Mouse (Mus musculus) left cerebral cortex, postnatal 14 days (tissue): ENCODE data around the gene Gm42791. TPM values are rescaled to one million over a fixed set of nuclear protein-coding genes. Genes with fewer than 3 reads are reported as not detected.
A peak's percentile ranks its signal among the peaks of the same experiment; 100 is the strongest.

Source experiments
- DNase-seq, 2 experiments: peaks; one replicate each; pipeline ENCODE4 v3.0.0; 2021 to 2022; ENCODE audit warnings: low spot score in 2 of 2, mixed read lengths in 1 of 2
- intact Hi-C: fragments of 180-260 bp; cut with DNase I; formaldehyde crosslinking; loops from one replicate; pipeline ENCODE4 v1.15.1; 2025
- total RNA-seq, 2 experiments: library from RNA; stranded (reverse); gene quantifications; 2 replicates each; pipeline ENCODE4 v1.2.3; 2021

Gene Gm42791
- total RNA-seq, 2 experiments from 2014 or later, result 16.6 to 17.8 TPM

DNA sequence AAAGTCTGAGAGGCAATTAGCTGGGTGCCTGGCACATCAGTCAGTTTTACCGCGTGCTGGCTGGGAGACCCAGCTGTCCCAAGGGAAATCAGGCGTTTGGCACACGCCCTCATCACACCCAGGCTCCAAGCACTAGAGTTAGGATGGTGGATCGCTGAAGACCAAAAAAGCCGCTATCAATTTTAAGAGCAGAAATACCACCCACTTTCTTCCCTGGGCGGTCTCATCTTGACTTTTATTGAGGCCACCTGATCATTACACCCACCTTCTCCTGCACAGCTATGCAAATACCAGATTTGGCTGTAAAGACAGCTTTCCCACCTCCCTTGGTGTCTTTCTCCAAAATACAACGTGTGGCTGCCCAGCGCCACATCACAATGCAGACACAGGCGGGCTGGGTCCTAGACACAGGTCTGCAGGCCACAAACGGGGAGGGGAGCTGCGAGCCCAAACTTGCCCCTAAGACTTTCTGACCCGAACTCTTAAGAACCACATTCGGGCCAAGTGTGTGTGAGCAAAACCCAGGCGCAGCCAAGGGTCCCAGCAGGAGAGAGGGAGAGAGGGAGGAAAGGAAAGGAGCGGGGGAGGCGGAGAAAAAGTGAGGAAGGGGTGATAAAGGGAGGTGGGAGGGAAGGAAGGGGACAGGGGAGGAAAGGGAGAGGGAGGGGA lies 19.8 kb upstream of the Gm42791 start:
- DNase-seq, result no peak
- intact Hi-C loops, result no loop called here

DNA sequence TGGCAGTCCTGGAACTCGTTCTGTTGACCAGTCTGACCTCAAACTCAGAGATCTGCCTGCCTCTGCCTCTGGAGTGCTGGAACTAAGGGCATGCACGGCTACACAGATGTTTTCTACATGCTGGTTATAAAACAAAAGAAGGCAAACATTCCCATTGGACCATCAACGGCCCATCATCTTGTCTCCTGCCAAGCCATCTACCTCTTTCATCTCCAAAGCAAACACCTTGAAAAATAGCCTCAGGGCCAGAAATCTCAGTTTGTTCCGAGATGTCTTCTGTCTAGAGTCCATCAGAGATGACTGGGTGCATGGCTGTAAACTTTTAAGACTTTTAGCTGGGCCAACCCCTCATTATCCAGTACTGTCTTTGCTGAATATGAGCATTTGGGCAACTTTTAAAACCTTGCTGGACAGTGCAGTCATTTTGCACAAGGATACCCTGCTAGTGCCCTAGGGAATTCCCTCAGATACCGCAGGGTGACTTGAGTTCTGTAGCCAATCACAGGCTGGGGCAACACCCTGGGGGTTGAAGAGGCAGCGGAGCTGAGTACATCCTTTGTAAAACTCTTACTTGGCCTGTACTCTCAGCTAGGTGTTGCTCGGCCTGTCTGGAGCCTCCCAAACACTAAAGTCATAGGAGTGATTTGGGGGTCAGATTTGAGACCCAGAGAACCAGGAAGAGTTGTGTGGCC lies 19.0 kb upstream of the Gm42791 start:
- DNase-seq, result no peak
- intact Hi-C loops, result no loop called here

DNA sequence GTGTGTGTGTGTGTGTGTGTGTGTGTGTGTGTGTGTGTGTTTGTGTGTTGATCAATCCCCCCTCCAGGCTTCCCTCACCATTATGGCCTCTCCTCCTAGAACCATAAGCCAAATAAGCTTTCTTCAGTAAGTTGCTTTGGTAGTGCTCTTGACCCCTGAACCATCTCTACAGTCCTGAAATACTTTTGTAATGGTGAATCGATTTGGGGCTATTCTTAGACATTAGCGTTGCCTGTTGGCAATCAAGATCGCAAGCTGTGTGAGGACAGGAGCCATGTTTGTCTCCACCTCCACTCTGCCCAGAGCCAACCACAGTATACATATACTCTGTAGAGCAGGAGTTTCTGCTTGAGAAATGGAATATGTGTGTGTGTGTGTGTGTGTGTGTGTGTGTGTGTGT lies 14.2 kb upstream of the Gm42791 start:
- intact Hi-C loops, result no loop called here
- no peak for DNase-seq

DNA sequence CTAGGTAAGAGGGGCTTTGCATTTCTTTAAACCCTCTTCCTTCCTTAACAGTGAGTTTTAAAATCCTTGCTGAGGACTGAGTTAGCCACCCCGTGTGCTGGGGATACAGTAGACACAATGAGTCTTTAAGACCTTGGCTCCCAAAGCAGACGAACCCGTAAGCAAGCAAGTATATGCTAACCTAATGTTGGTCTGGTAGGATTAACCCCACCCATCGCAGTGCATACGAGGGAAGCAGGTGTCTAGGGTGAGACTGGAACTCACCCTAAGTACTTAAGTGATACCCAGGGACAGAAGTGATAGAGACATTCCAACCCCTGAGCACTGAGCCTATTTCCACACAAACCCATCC lies 12.3 kb upstream of the Gm42791 start:
- intact Hi-C loops, result loop anchor here (2.0 kb wide), 1 partner anchor 44 kb away; no protein-coding TSS in a partner anchor

DNA sequence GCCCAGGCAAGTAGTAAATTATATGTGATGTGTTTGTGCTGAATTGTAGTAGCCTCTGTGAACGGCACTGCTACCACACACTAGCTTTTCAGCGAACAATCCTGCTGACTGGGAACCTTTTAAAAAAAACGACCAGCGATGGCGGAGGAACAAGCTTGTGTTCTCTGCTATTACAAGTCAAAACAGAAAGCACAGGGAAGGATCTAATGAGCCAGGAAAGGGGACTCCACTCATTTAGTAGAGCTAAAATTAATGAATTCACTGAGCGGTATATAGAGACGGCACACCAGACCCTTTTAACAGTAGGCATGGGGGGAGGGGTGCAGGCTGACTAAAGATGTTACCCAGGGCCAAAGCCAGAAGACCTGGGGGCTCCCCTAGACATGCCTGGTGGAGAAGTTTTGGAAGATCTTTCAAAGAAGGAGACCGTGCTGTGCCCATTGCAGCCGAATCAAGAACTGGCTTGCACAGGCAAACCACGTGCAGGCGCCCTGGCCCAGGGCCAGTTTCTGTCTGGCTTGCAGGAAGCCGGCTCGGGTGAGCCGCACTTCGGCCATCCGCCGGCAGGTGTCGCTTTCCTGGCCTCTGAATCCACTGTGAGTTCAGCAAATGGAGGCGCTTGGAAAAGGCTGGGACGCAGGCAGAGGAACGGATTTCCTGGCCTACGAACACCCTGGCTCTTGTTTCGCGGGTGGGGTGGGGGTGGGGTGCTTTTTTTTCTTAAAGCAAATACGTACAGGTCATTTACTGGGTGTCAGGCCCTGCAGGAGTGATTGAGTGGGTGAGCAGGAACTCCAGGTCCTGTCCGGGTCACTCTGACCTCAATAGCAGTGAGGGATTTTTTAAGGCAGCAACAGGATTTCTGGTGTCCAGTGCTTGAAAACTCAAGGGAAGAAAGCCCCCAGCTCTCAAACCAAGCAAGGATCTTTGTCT lies 11.7 kb upstream of the Gm42791 start:
- intact Hi-C loops, result loop anchor here (2.0 kb wide), 1 partner anchor 44 kb away; no protein-coding TSS in a partner anchor
- DNase-seq, result peak; percentile 100

More for the DNA sequence above, 12.3 kb upstream of the Gm42791 start:
- no peak for DNase-seq

DNA sequence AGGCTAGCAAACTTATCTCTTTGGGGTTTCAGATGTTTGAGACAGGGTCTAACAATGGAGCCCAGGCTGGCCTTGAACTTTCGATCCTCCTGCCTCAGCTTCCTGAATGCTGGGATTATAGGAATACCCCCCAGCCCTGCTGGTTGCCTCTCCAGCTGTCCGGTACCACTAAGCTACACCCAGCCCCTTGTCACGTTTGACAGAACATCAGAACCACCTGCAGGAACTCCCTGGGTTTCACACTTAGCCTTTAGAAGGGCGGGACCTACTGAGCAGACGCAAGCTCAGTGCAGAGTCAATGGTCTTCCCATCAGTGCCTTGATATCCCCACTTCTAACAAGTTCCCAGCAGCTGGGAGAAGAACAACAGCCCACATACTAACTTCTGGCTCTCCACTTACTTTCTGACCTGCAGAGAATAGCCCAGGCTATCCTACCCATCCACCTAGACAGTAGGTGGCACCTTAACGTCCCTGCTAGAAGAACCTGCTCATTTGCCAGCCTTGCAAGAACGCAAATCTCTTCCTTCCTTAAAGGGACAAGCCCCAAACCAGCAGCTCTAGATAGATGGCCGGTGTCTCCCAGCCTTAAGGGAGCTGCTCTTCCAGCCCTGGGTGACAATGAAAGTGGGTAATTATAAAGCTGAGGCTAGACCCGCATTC lies 10.9 kb upstream of the Gm42791 start:
- DNase-seq, result no peak
- intact Hi-C loops, result loop anchor here (2.0 kb wide), 1 partner anchor 45 kb away; no protein-coding TSS in a partner anchor

DNA sequence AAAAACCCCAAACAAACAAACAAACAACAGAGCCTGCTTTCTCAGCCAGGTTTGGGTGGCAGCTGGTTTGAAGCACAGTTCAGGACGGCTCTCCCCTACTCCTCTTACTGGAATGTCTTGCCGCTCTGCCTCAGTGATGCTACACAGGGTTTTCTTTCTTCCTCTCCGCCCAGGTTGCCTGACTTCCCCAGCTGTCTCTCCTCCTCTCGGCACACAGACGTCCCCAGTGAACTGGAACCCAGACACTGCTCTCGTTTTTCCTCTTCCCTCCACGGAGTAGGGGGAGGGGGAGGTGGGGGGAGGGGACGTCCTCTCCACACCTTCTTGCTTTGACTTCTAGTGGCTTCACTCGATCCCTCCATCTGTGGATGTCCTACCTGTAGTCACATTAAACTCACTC lies 10.1 kb upstream of the Gm42791 start:
- intact Hi-C loops, result no loop called here
- DNase-seq, result no peak

DNA sequence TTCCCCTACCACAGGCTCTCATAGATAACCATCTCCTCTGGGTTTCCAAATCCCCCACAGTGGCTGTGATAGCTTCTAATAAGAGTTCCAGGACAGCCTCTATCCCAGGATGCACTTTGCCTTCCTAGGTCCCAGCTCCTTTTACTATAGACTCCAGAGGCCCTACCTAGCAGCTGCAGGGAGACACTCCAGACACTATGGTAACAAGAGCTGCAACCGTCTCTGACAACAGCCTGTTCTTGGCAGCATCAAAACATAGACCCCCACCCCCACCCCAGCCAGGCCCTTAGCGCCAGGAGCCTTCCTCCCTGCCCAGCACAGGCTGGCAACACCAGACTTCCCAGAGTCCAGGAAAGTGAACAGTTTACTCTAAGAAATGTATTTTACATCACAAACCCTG lies 8.2 kb upstream of the Gm42791 start:
- intact Hi-C loops, result no loop called here
- no peak for DNase-seq

DNA sequence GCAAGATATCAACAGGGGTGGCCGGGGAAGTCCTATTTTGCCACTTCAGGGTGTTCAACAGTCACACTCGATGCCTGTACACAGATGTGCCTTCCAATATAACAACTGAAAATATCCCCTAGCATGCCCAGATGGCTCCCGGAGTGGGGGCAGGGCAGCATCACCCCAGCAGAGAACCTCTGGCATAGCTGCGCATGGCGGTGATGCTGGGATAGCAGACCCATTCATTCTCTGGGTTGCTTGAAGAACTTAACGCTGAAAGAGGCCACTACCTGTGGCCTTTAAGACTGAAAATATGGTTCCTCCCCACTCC lies 7.8 kb upstream of the Gm42791 start:
- intact Hi-C loops, result no loop called here

DNA sequence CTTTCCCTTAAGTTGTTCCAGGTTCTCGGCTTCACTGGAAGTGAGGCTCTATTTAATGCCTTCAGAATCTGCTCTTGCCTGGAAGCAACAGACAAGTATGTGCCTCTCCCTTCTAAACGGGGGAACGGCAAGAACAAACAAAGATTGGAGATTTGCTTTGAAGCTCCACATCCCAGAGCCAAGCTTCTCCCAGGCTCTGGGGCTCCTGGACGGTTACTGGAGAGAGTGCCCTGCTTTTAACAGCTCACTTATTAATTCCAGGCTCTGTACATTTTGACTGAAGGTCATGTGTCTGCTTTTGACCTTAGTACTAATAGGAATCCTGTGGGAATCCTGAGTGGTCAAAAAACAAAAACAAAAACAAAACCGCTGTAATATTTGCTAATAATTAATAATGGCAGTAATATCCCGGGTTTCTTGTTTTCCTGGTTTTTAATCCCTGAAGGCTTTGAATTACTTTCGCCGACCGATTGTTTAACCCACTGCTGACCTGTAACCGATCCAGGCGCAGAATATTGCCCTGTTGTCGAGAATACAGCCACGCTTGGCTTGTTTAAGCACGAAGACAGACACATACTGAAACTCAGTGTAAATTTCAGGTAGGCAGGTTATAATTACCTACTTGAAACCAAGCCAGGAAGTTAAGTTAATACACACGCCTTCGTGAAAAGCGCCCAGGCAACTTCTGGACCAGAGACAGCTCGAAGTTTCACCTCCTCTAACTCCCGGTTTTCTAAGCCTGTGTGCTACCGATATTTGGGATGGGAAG lies 7.3 kb upstream of the Gm42791 start:
- intact Hi-C loops, result no loop called here
- no peak for DNase-seq

More for the DNA sequence above, 7.8 kb upstream of the Gm42791 start:
- DNase-seq, result no peak

DNA sequence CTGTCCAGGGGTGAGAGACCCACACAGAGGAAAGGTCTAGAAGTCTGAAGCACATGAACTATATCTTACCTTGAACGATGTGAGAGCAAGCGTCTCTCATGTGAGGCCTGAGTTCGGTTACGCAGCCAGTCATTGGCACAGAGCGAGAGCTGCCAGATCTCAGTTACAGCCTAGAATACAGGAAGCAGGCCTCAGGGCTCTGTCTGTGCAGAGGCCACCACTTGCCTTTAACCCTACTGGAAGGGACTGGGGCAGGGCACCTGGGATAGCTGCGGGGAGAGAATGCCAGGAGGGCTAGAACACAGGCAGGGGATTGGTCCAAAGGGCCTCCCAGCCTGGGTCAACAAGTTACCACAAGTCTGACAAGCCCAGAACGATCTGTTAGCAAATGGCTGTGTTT lies 4.9 kb upstream of the Gm42791 start:
- no peak for DNase-seq

DNA sequence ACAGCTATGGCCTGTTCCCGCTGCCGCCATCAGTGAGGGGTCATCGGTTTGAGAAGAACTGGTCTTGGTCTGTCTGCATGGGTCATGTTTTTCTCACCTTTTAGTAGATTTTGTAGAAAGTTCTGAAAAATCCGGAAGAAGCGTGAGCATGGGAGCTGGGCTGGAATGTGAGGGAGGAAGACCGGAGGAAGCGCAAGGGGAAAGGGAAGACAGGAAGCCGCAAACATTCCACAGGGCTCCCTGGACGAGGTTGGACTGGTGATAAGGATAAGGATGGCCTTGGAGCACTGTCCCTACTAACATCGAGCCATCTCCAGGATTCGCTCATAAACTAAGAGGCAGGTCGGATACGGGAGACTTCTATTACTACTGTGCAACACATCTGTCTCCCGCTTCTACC lies 3.6 kb upstream of the Gm42791 start:
- intact Hi-C loops, result no loop called here
- DNase-seq, result no peak

More for the DNA sequence above, 4.9 kb upstream of the Gm42791 start:
- intact Hi-C loops, result no loop called here

DNA sequence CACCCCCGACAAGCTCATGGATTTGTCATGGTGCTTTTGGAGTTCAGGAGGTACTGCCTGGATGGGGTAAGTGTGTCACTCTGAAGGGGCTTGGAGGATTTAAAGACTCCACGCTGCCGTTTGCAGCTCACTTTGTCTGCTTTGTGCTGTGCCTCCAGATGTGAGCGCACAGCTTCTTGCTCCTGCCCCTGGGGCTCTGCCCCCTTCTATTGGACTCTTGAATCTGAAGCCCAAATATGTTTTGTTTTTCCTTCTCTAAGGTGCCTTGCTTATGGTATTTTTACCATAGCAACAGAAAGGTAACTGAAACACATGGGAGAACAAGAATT lies 1.7 kb upstream of the Gm42791 start:
- intact Hi-C loops, result no loop called here
- no peak for DNase-seq

DNA sequence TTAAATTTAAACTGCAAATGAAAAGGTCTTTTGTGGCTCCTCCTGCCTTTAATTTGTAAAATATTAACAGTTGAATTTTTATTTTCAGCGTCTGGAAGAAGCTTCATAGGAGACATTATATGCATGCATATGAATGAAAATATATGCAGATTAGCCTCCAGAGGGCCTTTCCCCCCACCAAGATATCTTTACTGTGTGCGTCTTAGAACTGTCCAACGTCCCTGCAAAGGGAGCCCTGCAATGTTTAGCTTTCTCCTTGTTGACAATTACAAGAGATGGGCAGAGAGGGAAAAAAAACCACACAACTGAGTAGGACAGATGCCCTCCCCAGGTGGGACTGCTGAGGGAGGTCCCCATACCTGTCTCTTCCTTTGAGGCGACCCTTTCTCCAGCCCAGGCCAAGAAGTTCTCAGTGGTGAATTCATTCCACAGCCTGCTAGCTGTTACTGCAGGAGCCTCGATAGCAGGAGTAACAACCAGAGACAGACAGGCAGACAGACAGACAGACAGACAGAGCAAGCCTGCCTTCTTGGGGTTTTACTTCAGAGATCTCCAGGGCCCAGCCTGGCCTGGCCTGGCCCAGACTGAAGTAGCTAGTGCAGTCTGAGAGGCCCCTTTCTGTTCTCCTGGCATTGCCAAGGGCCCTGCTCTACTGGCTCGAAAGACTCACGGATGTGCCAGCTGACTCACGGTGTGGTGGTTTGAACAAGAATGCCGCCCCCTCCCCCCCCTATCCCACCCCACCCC lies 1.2 kb upstream of the Gm42791 start:
- intact Hi-C loops, result no loop called here
- no peak for DNase-seq

DNA sequence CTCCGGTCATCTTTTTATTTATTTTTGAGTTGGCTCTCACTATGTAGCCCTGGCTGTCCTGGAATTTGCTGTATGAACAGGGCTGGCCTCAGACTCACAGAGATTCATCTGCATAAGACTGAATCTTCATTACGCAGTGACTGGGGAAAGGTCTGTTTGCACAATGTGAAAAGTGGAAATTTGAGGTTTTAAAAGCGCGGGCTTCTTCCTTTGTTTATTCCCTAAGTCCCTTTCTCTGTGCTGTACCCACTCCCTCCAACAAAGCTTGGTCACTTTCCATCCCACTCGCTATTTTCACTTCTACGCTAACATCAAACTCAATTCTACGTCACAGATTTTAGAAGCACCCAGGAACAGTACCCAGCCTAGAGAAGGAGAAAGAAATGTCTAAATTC lies 639 bp downstream of the Gm42791 start:
- intact Hi-C loops, result no loop called here
- no peak for DNase-seq

DNA sequence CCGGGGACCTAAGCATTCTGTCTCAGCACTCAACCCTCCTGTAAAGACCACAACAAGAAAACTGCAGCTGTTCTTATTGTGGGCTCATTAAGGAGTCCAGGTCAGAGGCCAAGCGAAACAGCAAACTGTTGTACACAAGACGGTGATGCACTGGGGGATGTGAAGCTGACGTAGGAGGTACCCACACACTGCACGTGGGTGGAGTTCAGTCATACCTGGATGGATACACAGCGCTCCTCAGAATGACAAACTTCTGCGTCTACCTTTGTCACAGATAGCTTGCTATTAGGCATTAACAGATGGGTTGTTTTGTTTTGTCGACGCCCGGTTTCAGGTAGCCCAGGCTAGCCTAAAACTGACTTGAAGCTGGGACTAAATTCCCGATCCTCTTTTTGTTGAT lies 2.3 kb downstream of the Gm42791 start:
- no peak for DNase-seq
- intact Hi-C loops, result no loop called here

DNA sequence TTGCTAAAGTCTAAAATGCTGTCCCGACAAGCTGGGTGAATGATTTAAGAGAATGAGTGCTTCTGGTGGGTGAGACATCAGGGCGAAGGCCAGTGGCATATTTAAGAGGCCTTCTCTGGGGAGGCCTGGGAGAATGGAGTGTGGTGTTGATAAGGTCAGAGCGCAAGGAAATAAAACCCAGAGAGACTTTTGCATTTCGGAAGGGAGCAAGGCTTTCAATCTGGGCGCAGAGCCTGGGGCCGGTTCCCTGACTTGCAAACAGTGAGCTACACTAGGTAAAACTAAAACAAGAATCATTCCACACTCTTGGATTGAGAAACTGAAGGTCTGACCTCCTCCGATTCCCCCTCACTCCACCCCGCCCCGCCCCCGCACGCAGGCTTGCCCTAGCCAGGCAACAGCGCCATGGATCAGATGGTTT lies 4.0 kb downstream of the Gm42791 start:
- intact Hi-C loops, result no loop called here
- no peak for DNase-seq

DNA sequence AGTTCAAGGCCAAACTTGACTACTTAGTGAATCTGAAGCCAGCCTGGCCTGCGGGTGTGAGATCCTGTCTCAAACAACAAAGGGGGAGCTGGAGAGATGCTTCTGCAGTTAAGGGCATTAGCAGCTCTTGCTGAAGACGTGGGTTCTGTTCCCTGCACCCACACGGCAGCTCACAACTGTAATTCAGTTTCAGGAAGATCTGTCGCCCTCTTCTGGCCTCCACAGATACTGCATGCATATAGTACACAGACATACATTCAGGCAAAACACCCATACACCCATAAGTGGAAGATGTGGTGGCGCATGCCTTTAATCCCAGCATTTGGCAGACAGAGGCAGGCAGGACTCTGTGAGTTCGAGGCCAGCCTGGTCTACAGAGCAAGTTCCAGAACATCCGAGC lies 5.5 kb downstream of the Gm42791 start:
- intact Hi-C loops, result no loop called here
- DNase-seq, result no peak

DNA sequence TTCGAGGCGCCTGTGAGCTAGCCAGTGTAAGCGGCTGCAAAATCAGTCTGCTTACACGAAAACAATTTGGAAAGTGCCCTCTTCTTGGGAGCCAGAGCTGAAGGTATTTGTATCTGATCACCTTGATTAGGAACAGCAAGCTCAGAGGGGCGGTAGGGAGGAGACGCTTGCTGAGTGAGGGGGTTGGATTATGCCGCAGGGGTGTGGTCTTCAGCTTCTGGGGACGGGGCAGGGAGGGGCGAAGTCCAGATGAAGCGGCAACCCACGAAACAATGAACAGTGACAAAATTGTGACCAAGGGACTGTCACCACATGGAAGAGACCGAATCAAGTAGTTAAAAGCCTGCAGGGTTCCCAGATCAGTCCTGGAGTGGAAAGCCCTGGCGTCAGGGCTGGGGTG lies 10.0 kb downstream of the Gm42791 start:
- intact Hi-C loops, result no loop called here
- no peak for DNase-seq
